Mouse (Mus musculus) erythroid progenitor cell, adult 5-6 weeks (primary cell): ENCODE measurements at regions not wholly inside any gene's neighbourhood (a gene's known extent, or its start where the extent isn't known, plus 50 kb on each side); places are given as distances from the start of the nearest gene placed in this dataset.

Source experiments
- ATAC-seq: replicated peaks from 2 replicates; pipeline ENCODE4 v1.8.0; 2016; ENCODE audit warnings: moderate number of reproducible peaks, mild to moderate bottlenecking, moderate TSS enrichment, inconsistent platforms; ENCODE audit not compliant: poor library complexity, low FRiP score, severe bottlenecking

DNA sequence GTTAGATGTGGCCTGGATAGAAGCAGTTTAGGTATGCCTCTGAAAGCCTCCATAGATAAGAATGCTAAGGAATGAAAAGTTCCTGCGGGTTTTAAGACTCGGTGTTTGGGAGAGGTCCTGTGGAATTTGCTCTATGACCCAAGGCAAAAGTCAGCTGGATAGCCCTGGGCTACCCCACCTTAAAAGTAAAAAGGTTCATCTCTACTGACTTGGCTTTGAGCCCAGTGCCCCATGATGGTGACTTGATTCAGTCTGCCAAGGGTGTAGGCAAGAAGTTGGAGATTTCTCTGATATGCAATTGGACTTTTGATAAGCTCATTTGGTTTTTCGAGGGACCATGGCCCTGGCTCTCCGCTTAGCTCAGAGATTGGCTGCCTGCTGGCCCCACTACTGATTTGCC, 78.8 kb upstream of the Herc3 start:
- no peak for ATAC-seq

DNA sequence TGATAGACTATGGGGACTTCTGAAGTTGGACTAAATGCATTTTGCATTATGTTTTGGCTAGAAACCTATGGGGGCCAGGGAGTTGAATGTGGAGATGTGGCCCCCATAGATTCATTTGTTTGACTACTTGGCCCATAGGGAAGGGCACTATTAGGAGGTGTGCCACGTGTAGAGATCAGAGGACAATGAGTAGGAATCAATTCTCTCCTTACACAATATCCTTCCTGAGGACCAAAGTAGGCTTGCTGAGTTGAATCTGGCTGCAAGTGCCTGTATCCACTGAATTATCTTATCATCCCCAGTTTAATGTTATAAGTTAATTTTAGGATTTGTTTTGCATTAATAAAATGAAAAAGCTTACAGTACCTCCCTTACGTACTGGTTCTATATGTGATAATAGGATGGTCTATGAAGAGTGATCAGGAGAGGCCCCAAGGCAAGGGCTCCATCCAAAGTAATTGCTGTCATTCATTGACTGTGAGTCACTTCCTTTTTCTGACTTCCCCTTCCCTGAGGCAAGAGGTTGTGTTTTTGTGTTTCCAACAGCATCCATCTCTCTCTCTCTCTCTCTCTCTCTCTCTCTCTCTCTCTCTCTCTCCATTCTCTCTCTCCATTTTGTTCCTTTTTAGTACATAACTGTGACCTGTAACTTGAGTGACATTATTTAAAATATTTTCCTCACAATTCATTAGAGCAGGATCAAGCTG, 74.8 kb upstream of the Herc3 start:
- no peak for ATAC-seq

DNA sequence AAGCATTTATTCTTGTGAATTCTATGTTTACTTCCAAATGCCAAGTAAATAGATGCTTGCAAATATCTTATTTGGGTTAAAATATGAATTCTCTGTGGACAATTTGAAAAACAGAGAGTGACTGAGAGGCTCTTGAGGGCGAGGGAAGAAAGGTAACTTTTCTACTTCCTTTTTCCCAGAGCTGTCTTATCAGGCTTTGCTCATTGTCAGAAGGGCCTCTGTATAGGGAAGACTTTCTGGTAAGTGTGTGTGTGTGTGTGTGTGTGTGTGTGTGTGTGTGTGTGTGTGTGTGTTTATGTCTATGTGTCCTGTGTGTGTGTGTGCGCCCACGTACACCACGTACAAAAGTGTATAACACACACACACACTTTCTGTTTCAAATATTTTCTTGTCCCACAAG, 73.9 kb upstream of the Herc3 start:
- no peak for ATAC-seq

DNA sequence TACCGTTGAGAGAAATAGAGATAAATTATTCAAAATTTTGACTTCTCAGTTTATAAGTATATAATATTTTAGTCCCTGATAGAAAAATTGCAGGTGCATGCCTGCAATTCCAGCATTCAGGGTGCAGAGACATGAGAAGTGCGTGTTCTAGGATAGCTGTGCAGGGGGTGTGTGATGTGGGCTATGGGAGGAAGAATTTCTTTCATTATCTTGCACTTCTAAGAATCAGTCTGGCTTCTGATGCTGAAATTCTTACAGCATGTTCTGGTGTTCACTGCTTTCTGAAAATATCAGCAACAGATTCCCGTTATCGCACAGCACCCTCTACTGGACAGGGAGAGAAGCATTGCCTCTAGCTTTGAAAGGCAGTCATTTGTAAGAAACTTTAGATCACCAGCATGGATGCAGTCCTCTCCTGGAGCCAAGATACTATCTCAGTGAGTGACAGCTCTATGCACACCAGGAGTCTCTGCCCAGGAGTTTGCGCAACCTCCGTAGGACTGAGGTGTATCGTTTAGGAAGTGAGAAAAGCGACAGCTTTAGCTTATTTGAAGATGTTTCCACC, 60.5 kb upstream of the Herc3 start:
- ATAC-seq, result peak; percentile 76

GRCm38 (mm10) chr6:58772014-58772413, 59.3 kb upstream of the Herc3 start:
- peak; percentile 39; the same call in 1 of the 2 replicates for ATAC-seq
